Mouse (Mus musculus): Measurements from ENCODE around the gene Cnot2. TPM values are rescaled to one million over a fixed set of nuclear protein-coding genes. Genes with fewer than 3 reads are reported as not detected.
"Not testable (repeated sequence)": the region's sequence is repeated elsewhere in the genome, so short reads cannot be mapped to it uniquely, and the experiment has no call there.

Cnot2 gene
- polyA plus RNA-seq, 1 experiment from 2014 or later: 42.3 TPM

GRCm38 (mm10) chr10:116579478-116579877 lies 1.8 kb downstream of the Cnot2 start:
- no peak for ATAC-seq (ENCODE audit: low read depth)
- H3K9ac ChIP-seq: peak overlapping the region; percentile 33

GRCm38 (mm10) chr10:116578375-116578774 lies 2.9 kb downstream of the Cnot2 start:
- Histone ChIP-seq H3K4me1 (replicated peaks) (peaks cover 42% of the 10 kb centered on the region), H3K9ac (no peak overlapping the region), H3K36me3 (0 out of 2 replicates have a peak, but pooled peaks cover 3% of the 10 kb centered on the region), H3K4me2 (no peak overlapping the region), H3K27ac (no peak overlapping the region), H3K9me3 (replicated peaks) (no peaks in the 10 kb centered on the region), H3K27me3 (no peaks in the 10 kb centered on the region), H3K4me3 (replicated peaks) (no peak overlapping the region)
- DNase-seq: no peak
- ATAC-seq (ENCODE audit: low read depth): no peak

More at GRCm38 (mm10) chr10:116579478-116579877, 1.8 kb downstream of the Cnot2 start:
- Histone ChIP-seq H3K27ac (no peak overlapping the region), H3K27me3 (no peaks in the 10 kb centered on the region), H3K4me2 (peak overlapping the region; percentile 38; the same call in 1 of the 2 replicates), H3K4me3 (replicated peaks) (peak overlapping the region; percentile 97; the same call in 1 of the 2 replicates), H3K9me3 (replicated peaks) (no peaks in the 10 kb centered on the region), H3K36me3 (0 out of 2 replicates have a peak, but pooled peaks cover 3% of the 10 kb centered on the region), H3K4me1 (replicated peaks) (peaks cover 40% of the 10 kb centered on the region)
- DNase-seq: no peak

- H3K4me1 ChIP-seq (replicated peaks): peaks cover 34% of the 10 kb centered on the region
- 0 out of 2 replicates have a peak, but pooled peaks cover 3% of the 10 kb centered on the region for H3K36me3 ChIP-seq
- 62% methylated on average over 3 of the region's 3 CpGs for WGBS (ENCODE audit: insufficient replicate concordance)
- no peak overlapping the region for H3K4me3 ChIP-seq (replicated peaks)
- H3K27ac ChIP-seq: no peak overlapping the region
- no peak for ATAC-seq (ENCODE audit: low read depth)
- H3K9ac ChIP-seq: no peak overlapping the region
- no peaks in the 10 kb centered on the region for H3K27me3 ChIP-seq
- no peak for DNase-seq
- no peak overlapping the region for H3K4me2 ChIP-seq
- H3K9me3 ChIP-seq (replicated peaks): no peaks in the 10 kb centered on the region
Observed at GRCm38 (mm10) chr10:116577181-116577580, 4.1 kb downstream of the Cnot2 start.

- not testable (repeated sequence) for H3K27me3 ChIP-seq; H3K9ac ChIP-seq; H3K36me3 ChIP-seq; DNase-seq; H3K4me2 ChIP-seq; H3K27ac ChIP-seq; H3K4me3 ChIP-seq (replicated peaks); ATAC-seq (ENCODE audit: low read depth); H3K9me3 ChIP-seq (replicated peaks)
- 94% methylated on average over 2 of the region's 2 CpGs for WGBS (ENCODE audit: insufficient replicate concordance)
- peaks cover 34% of the 10 kb centered on the region for H3K4me1 ChIP-seq (replicated peaks)
Observed at GRCm38 (mm10) chr10:116576071-116576470, 5.2 kb downstream of the Cnot2 start.

- no peaks in the 10 kb centered on the region for H3K36me3 ChIP-seq
- DNase-seq: no peak
- no peak overlapping the region for H3K4me3 ChIP-seq (replicated peaks)
- H3K4me2 ChIP-seq: no peak overlapping the region
- WGBS (ENCODE audit: insufficient replicate concordance): 84% methylated on average over 7 of the region's 7 CpGs
- H3K27ac ChIP-seq: no peak overlapping the region
- no peak overlapping the region for H3K9ac ChIP-seq
- peaks cover 23% of the 10 kb centered on the region for H3K4me1 ChIP-seq (replicated peaks)
- H3K9me3 ChIP-seq (replicated peaks): no peaks in the 10 kb centered on the region
- H3K27me3 ChIP-seq: no peaks in the 10 kb centered on the region
- no peak for ATAC-seq (ENCODE audit: low read depth)
Observed at GRCm38 (mm10) chr10:116570526-116570925, 10.8 kb downstream of the Cnot2 start.

GRCm38 (mm10) chr10:116568539-116568938 lies 12.8 kb downstream of the Cnot2 start:
- ATAC-seq (ENCODE audit: low read depth): no peak

GRCm38 (mm10) chr10:116567491-116568405 lies 13.6 kb downstream of the Cnot2 start:
- Histone ChIP-seq H3K36me3 (no peaks in the 10 kb centered on the region), H3K4me3 (replicated peaks) (no peak overlapping the region), H3K4me2 (no peak overlapping the region), H3K4me1 (replicated peaks) (peaks cover 23% of the 10 kb centered on the region), H3K27me3 (no peaks in the 10 kb centered on the region), H3K9ac (no peak overlapping the region), H3K27ac (no peak overlapping the region), H3K9me3 (replicated peaks) (no peaks in the 10 kb centered on the region)
- no peak for ATAC-seq (ENCODE audit: low read depth)
- no peak for DNase-seq
- WGBS (ENCODE audit: insufficient replicate concordance): 51% methylated on average over 7 of the region's 7 CpGs

More at GRCm38 (mm10) chr10:116568539-116568938, 12.8 kb downstream of the Cnot2 start:
- Histone ChIP-seq H3K36me3 (no peaks in the 10 kb centered on the region), H3K27me3 (no peaks in the 10 kb centered on the region), H3K4me2 (no peak overlapping the region), H3K9ac (no peak overlapping the region), H3K4me1 (replicated peaks) (peaks cover 16% of the 10 kb centered on the region), H3K9me3 (replicated peaks) (no peaks in the 10 kb centered on the region), H3K27ac (no peak overlapping the region), H3K4me3 (replicated peaks) (no peak overlapping the region)
- 55% methylated on average over 1 of the region's 1 CpGs for WGBS (ENCODE audit: insufficient replicate concordance)
- DNase-seq: no peak

GRCm38 (mm10) chr10:116566492-116566891 lies 14.8 kb downstream of the Cnot2 start:
- H3K4me3 ChIP-seq (replicated peaks); H3K27me3 ChIP-seq; ATAC-seq (ENCODE audit: low read depth); DNase-seq; H3K9ac ChIP-seq; H3K4me2 ChIP-seq; H3K36me3 ChIP-seq; H3K27ac ChIP-seq; H3K9me3 ChIP-seq (replicated peaks): not testable (repeated sequence)
- H3K4me1 ChIP-seq (replicated peaks): peaks cover 30% of the 10 kb centered on the region
- WGBS (ENCODE audit: insufficient replicate concordance): 79% methylated on average over 4 of the region's 4 CpGs

GRCm38 (mm10) chr10:116564828-116565602 lies 16.3 kb downstream of the Cnot2 start:
- H3K27me3 ChIP-seq: no peaks in the 10 kb centered on the region
- no peak for ATAC-seq (ENCODE audit: low read depth)
- DNase-seq: no peak
- H3K4me1 ChIP-seq (replicated peaks): peaks cover 37% of the 10 kb centered on the region
- no peak overlapping the region for H3K4me2 ChIP-seq
- H3K36me3 ChIP-seq: no peaks in the 10 kb centered on the region
- no peak overlapping the region for H3K27ac ChIP-seq
- no peaks in the 10 kb centered on the region for H3K9me3 ChIP-seq (replicated peaks)
- no peak overlapping the region for H3K4me3 ChIP-seq (replicated peaks)
- no peak overlapping the region for H3K9ac ChIP-seq
- WGBS (ENCODE audit: insufficient replicate concordance): 82% methylated on average over 14 of the region's 14 CpGs

- WGBS (ENCODE audit: insufficient replicate concordance): 71% methylated on average over 4 of the region's 4 CpGs
Observed at GRCm38 (mm10) chr10:116562731-116563480, 18.4 kb downstream of the Cnot2 start.

GRCm38 (mm10) chr10:116562210-116562609 lies 19.1 kb downstream of the Cnot2 start:
- no peaks in the 10 kb centered on the region for H3K27me3 ChIP-seq
- peaks cover 21% of the 10 kb centered on the region for H3K4me1 ChIP-seq (replicated peaks)
- no peak overlapping the region for H3K27ac ChIP-seq
- DNase-seq (no peak), ATAC-seq (ENCODE audit: low read depth) (no peak)
- H3K36me3 ChIP-seq: peaks cover 5% of the 10 kb centered on the region; the same call in 1 of the 2 replicates
- H3K4me2 ChIP-seq: no peak overlapping the region
- no peak overlapping the region for H3K4me3 ChIP-seq (replicated peaks)
- WGBS (ENCODE audit: insufficient replicate concordance): 59% methylated on average over 4 of the region's 4 CpGs
- H3K9ac ChIP-seq: no peak overlapping the region
- H3K9me3 ChIP-seq (replicated peaks): no peaks in the 10 kb centered on the region

More at GRCm38 (mm10) chr10:116562731-116563480, 18.4 kb downstream of the Cnot2 start:
- no peaks in the 10 kb centered on the region for H3K9me3 ChIP-seq (replicated peaks)
- no peak overlapping the region for H3K4me2 ChIP-seq
- H3K27ac ChIP-seq: no peak overlapping the region
- H3K9ac ChIP-seq: no peak overlapping the region
- no peak for DNase-seq
- H3K4me3 ChIP-seq (replicated peaks): no peak overlapping the region
- H3K27me3 ChIP-seq: no peaks in the 10 kb centered on the region
- H3K36me3 ChIP-seq: no peaks in the 10 kb centered on the region; the same call in 1 of the 2 replicates
- no peak for ATAC-seq (ENCODE audit: low read depth)
- peaks cover 23% of the 10 kb centered on the region for H3K4me1 ChIP-seq (replicated peaks)

Measured in liver, embryonic 13.5 days (tissue).